Mouse (Mus musculus): ENCODE results near the gene Tmem248.

The Tmem248 gene

DNA sequence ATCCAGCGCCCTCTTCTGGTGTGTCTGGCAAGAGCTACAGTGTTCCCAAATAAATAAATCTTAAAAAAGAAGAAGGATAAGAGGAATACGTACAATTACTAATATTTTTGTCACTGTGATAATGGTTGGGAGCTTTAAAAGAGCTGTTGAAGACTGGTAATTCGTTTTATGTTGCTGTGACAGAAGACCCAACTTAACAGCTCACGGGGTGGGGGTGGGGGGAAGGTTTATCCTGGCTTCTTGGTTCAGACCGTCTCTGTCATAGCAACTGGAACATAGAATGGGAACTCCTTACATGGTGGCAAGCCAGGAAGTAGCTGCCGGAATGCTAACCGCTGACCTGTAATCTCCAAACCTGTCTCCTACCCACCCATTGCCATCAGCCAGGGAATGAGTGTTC is at the start of gene Tmem248:
Gene Tmem248, plus strand, starts transcription at position 301 of the 400 bp plus-strand sequence.
- DNase-seq (ENCODE audit: extremely low read depth, low read depth, low spot score): no peak

GRCm38 (mm10) chr5:130169109-130169508 is 47.8 kb upstream of the Tmem248 start:
- DNase-seq (ENCODE audit: extremely low read depth, low read depth, low spot score): no peak

DNA sequence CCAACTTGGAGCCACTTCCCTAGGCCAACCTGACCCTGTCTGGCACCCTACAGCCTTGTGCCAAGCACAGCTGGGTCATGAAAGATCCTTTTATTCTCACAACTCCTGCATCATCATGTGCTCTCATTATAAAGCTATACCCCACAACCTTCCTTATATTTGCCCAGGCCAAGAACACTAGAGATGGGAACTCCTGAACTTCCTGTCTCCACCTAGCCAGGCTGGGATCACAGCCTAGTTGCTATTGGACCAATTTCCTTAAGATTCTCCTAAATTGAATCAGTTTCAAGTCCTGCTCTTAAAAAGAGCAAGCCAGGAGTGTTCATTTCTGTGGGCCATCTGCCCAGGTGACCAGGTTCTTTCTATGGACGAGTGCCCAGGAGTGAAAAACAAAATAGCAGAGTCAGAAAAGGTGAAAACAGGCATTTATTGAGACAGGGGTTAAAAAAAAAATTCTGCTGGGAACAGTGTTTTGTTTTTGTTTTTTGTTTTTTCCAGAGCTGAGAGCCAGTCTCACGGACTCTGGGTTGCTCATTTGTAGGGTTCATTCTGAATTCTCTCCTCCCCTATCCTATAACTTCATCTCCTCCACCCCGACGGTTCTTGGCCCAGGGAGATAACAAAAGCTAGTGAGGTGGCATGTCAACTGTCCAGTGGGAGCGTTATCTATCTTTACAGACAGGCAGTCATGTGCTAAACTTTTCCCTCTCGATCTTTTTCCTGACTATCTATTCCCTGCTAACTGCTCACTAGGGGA is 46.0 kb upstream of the Tmem248 start:
- no peak for DNase-seq (ENCODE audit: extremely low read depth, low read depth, low spot score)

GRCm38 (mm10) chr5:130171423-130171954 is 45.4 kb upstream of the Tmem248 start, which contains the start of gene Rabgef1:
Gene Rabgef1, plus strand, starts transcription at chr5:130171798.
- no peak for DNase-seq (ENCODE audit: extremely low read depth, low read depth, low spot score)

- DNase-seq (ENCODE audit: extremely low read depth, low read depth, low spot score): no peak
Measured at GRCm38 (mm10) chr5:130171956-130172601, 44.8 kb upstream of the Tmem248 start.

GRCm38 (mm10) chr5:130173012-130173411 is 43.9 kb upstream of the Tmem248 start:
- DNase-seq (ENCODE audit: extremely low read depth, low read depth, low spot score): no peak

GRCm38 (mm10) chr5:130177871-130178270 is 39.0 kb upstream of the Tmem248 start:
- no peak for DNase-seq (ENCODE audit: extremely low read depth, low read depth, low spot score)

GRCm38 (mm10) chr5:130180362-130180761 is 36.5 kb upstream of the Tmem248 start:
- no peak for DNase-seq (ENCODE audit: extremely low read depth, low read depth, low spot score)

- DNase-seq (ENCODE audit: extremely low read depth, low read depth, low spot score): no peak
Measured at GRCm38 (mm10) chr5:130181740-130182540, 34.9 kb upstream of the Tmem248 start.

DNA sequence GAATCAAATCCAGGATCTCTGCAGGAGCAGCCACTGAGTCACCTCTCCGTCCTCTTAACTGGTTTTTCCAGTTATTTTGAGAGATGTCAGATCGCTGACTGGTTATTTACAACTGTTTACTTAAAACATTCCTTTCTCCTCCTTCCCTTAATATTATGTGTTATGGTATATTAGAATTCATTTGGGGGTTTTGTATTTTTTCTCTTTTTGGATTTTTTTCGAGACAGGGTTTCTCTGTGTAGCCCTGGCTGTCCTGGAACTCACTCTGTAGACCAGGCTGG is 34.4 kb upstream of the Tmem248 start:
- DNase-seq (ENCODE audit: extremely low read depth, low read depth, low spot score): no peak

DNA sequence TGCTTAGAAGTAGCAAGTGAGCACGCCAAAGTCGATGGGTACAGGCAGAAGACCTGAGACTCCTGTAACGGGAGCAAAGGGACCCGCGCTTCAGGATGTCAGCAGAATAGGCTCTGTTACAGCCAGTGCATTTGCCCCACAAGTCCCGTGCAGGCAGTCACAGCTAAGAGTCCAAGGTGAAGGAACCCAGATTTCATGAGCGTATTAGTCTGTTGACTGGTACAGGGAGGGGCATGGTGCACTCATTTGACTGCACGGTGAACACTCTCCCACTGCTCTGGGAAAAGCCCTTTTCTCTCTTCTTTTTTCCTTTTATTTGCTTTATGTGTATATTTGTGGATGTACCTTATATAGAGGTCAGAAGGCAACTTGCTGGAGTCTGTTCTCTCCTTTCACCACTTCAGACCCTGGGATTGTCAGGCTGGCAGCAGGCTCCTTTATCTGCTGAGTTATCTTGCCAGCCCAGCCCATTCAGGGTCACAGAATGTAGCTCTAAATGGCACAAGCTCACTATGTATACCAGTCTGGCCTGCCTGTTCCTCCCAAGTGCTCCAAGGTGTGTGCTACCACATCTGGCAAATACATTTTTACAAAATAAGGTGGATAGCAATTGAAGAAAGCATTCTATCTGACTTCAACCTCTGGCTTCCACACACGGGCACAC is 32.6 kb upstream of the Tmem248 start:
- DNase-seq (ENCODE audit: extremely low read depth, low read depth, low spot score): no peak

- DNase-seq (ENCODE audit: extremely low read depth, low read depth, low spot score): no peak
Measured at GRCm38 (mm10) chr5:130185312-130185711, 31.6 kb upstream of the Tmem248 start.

DNA sequence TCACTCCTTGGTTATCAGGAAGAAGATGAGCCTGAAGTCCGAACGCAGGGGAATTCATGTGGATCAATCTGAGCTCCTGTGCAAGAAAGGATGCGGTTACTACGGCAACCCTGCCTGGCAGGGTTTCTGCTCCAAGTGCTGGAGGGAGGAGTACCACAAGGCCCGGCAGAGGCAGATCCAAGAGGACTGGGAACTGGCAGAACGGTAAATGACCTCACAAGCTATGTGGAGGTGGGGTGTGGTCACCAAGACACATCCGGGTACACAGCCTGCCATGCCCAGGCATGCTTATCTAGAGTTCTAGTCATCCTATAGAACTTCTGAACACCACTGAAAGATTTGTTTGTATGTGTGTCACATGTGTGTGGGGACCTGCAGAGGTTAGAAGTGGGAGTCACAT is 29.5 kb upstream of the Tmem248 start:
- DNase-seq (ENCODE audit: extremely low read depth, low read depth, low spot score): no peak

DNA sequence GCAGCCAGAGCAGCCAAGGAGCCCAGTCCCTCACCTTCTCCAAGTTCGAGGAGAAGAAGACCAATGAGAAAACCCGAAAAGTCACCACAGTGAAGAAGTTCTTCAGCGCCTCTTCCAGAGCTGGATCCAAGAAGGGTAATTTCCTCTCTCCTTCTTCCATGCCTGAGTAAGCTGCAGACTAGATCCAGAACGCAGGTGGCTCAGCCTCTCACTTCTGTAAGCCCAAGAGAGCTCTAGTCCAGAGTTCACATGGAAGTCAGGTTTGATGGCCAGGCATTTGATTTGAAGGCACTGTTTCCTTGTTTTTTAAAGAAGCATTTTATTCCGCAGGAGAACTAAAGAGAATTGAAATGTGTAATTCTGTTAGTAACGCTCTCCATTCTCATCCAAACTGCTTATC is 26.0 kb upstream of the Tmem248 start:
- DNase-seq (ENCODE audit: extremely low read depth, low read depth, low spot score): no peak

GRCm38 (mm10) chr5:130191865-130192264 is 25.0 kb upstream of the Tmem248 start:
- no peak for DNase-seq (ENCODE audit: extremely low read depth, low read depth, low spot score)

GRCm38 (mm10) chr5:130192356-130192944 is 24.4 kb upstream of the Tmem248 start:
- no peak for DNase-seq (ENCODE audit: extremely low read depth, low read depth, low spot score)

DNA sequence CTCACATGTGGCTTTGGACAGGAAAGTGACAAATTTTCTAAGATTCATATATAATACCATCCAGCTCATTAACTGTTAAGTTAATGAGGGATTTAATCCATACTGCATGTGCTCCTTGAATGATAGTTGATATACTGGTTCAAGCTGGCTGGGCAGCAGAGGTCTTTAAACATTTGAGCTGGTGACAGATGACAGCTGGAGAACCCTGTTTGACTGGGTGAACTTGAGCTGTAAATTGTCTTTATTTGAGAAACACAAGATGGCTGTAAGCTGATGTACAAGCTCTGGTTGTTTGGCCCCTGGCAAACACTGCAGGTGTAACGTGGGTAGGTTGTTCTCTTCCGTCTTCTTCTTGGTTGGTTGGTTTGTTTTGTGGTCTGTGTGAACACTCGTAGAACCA is 23.1 kb upstream of the Tmem248 start:
- DNase-seq (ENCODE audit: extremely low read depth, low read depth, low spot score): no peak

- no peak for DNase-seq (ENCODE audit: extremely low read depth, low read depth, low spot score)
Measured at GRCm38 (mm10) chr5:130196307-130196706, 20.6 kb upstream of the Tmem248 start.

GRCm38 (mm10) chr5:130197454-130197853 is 19.4 kb upstream of the Tmem248 start:
- DNase-seq (ENCODE audit: extremely low read depth, low read depth, low spot score): no peak

DNA sequence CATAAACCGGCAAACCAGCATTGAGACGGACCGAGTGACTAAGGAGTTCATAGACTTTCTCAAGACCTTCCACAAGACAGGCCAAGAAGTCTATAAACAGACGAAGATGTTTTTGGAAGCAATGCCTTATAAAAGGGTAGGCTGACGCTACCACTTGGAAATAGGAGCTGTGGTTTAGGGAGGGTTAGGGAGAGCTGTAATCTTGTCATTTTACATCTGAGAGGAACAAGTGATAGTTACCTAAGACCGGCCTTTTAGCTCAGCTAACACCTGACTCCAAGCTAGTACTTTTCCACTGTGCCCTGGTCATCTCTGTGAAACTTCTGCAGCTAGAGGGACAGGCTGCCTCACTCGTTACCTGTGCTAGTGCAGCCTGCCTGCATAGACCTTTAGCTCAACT is 18.9 kb upstream of the Tmem248 start:
- no peak for DNase-seq (ENCODE audit: extremely low read depth, low read depth, low spot score)
